Mouse (Mus musculus) kidney, adult 2 months (tissue): ENCODE measurements around the gene Il34.

Source experiments
- CTCF ChIP-seq: fragments of 200-500 bp; conservative IDR thresholded peaks from 2 replicates; pipeline ENCODE4 v1.5.1; 2011; ENCODE audit warnings: low read depth, mild to moderate bottlenecking, control low read depth, low read length, moderate library complexity, mixed read lengths; ENCODE audit not compliant: insufficient read depth, insufficient read length
- POLR2A ChIP-seq: fragments of 200-500 bp; IDR thresholded peaks from one replicate; pipeline ENCODE4 v1.6.1; 2011; ENCODE audit warnings: low read depth, low read length, control low read depth

DNA sequence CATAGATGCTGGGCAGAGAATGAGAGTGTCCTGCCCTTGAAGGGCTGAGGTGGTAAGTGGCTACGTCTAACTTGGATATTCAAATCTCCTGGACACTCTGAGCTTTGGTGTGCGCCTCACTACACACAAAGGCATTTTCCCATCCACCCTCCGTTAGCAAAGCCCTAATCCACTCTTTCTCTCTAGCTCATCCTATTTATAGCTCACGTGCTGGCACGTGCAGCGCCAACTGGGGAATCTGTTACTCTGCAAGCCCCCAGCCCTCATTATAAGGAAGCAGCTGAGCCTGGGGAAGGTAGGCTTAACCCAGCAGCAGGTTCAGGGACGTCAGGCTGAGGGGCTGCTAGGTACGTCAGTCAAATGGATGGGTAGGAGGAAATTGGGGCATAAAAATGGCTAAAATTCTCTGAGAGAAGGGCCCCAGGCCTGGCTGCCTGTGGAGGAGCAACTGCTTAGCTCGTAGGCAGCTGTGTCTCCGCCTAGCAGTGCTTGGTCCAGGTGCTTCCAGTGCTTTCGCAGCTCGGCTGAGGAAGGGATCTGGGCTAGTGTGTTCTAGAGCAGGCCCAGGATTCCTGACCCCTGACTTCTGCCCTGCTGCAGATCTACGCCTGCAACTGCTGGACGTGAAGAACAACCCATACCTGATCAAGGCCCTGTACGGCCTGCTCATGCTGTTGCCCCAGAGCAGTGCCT is 90.8 kb downstream of the Il34 start:
- TF ChIP-seq POLR2A: no peak
- no peak for TF ChIP-seq CTCF
